In genomic region chr8:11749472-11749871, GRCm38 (mm10) we compare ENCODE assay signal across 35 mouse cellular contexts. TPM values are rescaled to one million over a fixed set of nuclear protein-coding genes. Genes with fewer than 3 reads are reported as not detected.
DNase-seq lines count a peak whose midpoint lies in the region; ATAC-seq lines count a peak whose summit lies in the region.
"Had no signal": no experiment of that assay in that cellular context is flagged by ENCODE, and none has a peak within 500 bp of the region (broad histone marks: within the 10 kb centered on the region; RNA-seq: fewer than 3 reads in every experiment).

No protein-coding gene starts in this region.

- peak overlapping the region; percentile 27; the same call in 1 of the 2 replicates for H3K4me3 ChIP-seq in heart, embryonic 10.5 days
- no peak overlapping the region for H3K4me3 ChIP-seq in heart, embryonic 12.5 days
- no peak overlapping the region for H3K4me3 ChIP-seq in heart, embryonic 13.5 days
- H3K4me3 ChIP-seq in neural tube, embryonic 15.5 days (replicated peaks), result no peak overlapping the region
- H3K4me3 ChIP-seq: embryonic facial prominence, embryonic 13.5 days; forebrain, embryonic 10.5 days; forebrain, embryonic 15.5 days had no signal

- DNase-seq in heart, embryonic 10.5 days (ENCODE audit: low spot score), result peak; percentile 86
- DNase-seq in heart, postnatal 25 days (ENCODE audit: low spot score), result no peak
- peak; percentile 51 to 57 for DNase-seq in heart, postnatal 10 days
- no peak for DNase-seq in left cerebral cortex, adult 8-10 months (ENCODE audit: low spot score in 2 of 2)
- DNase-seq: adrenal gland, postnatal 25 days; B cell, adult 2 months; cerebellum, adult 11-12 months; cerebellum, adult 9-11 months; kidney, adult 9 months; kidney, postnatal 10 days; liver; midbrain, embryonic 14.5 days; thymus, adult 18-20 months; thymus, postnatal 36 days had no signal

- intact Hi-C loops in heart, postnatal 25 days (cut with DNase I), result no loop called here
- intact Hi-C loops in heart, postnatal 10 days (cut with DNase I), result no loop called here

- H3K4me1 ChIP-seq in heart, embryonic 10.5 days, result peaks cover 64% of the 10 kb centered on the region
- peaks cover 71% of the 10 kb centered on the region for H3K4me1 ChIP-seq in heart, embryonic 12.5 days (replicated peaks)
- peaks cover 60% of the 10 kb centered on the region for H3K4me1 ChIP-seq in heart, embryonic 13.5 days
- H3K4me1 ChIP-seq in neural tube, embryonic 15.5 days, result no peaks in the 10 kb centered on the region
- H3K4me1 ChIP-seq: embryonic facial prominence, embryonic 13.5 days; forebrain, embryonic 15.5 days had no signal

- H3K4me2 ChIP-seq in heart, embryonic 12.5 days, result 0 out of 2 replicates have a peak overlapping the region, but pooled peaks have one; percentile 12
- H3K4me2 ChIP-seq in heart, embryonic 13.5 days, result peak overlapping the region; percentile 41
- no peak overlapping the region for H3K4me2 ChIP-seq in neural tube, embryonic 15.5 days
- H3K4me2 ChIP-seq: embryonic facial prominence, embryonic 13.5 days; forebrain, embryonic 15.5 days had no signal

- WGBS in heart, embryonic 10.5 days, result 29% methylated on average over 6 of the region's 6 CpGs
- WGBS in heart, embryonic 12.5 days, result 19% methylated on average over 6 of the region's 6 CpGs
- WGBS in heart, embryonic 13.5 days, result 12% methylated on average over 6 of the region's 6 CpGs
- WGBS in neural tube, embryonic 15.5 days, result 71% methylated on average over 6 of the region's 6 CpGs

- no peaks in the 10 kb centered on the region; the same call in 1 of the 2 replicates for H3K36me3 ChIP-seq in heart, embryonic 10.5 days
- no peaks in the 10 kb centered on the region for H3K36me3 ChIP-seq in heart, embryonic 12.5 days
- no peaks in the 10 kb centered on the region for H3K36me3 ChIP-seq in heart, embryonic 13.5 days
- H3K36me3 ChIP-seq in neural tube, embryonic 15.5 days, result no peaks in the 10 kb centered on the region
- H3K36me3 ChIP-seq: embryonic facial prominence, embryonic 13.5 days; forebrain, embryonic 15.5 days had no signal

- no peaks in the 10 kb centered on the region for H3K9me3 ChIP-seq in heart, embryonic 10.5 days
- H3K9me3 ChIP-seq in heart, embryonic 12.5 days (replicated peaks), result no peaks in the 10 kb centered on the region
- H3K9me3 ChIP-seq in heart, embryonic 13.5 days, result no peaks in the 10 kb centered on the region
- no peaks in the 10 kb centered on the region for H3K9me3 ChIP-seq in neural tube, embryonic 15.5 days (replicated peaks)
- H3K9me3 ChIP-seq: embryonic facial prominence, embryonic 13.5 days; forebrain, embryonic 10.5 days; forebrain, embryonic 15.5 days had no signal

- ATAC-seq in heart, embryonic 12.5 days (ENCODE audit: insufficient number of reproducible peaks, low FRiP score), result no peak; the same call in 1 of the 2 replicates
- no peak for ATAC-seq in heart, embryonic 13.5 days (ENCODE audit: extremely low read depth, insufficient number of reproducible peaks, low FRiP score, low TSS enrichment)
- no peak for ATAC-seq in neural tube, embryonic 15.5 days (ENCODE audit: low FRiP score)
- ATAC-seq: forebrain, embryonic 15.5 days; intestine, postnatal 0 days had no signal

- peak overlapping the region; percentile 81 for H3K27ac ChIP-seq in heart, embryonic 10.5 days
- H3K27ac ChIP-seq in heart, embryonic 12.5 days (ENCODE audit: poor library complexity, severe bottlenecking), result peak overlapping the region; percentile 77
- H3K27ac ChIP-seq in heart, embryonic 13.5 days (replicated peaks), result peak overlapping the region; percentile 84
- H3K27ac ChIP-seq in neural tube, embryonic 15.5 days (replicated peaks), result no peak overlapping the region
- H3K27ac ChIP-seq: embryonic facial prominence, embryonic 13.5 days; forebrain, embryonic 10.5 days; forebrain, embryonic 15.5 days; liver, embryonic 14.5 days; stomach, postnatal 0 days had no signal

- no peaks in the 10 kb centered on the region for H3K27me3 ChIP-seq in heart, embryonic 10.5 days (ENCODE audit: insufficient read depth, poor library complexity, severe bottlenecking)
- no peaks in the 10 kb centered on the region for H3K27me3 ChIP-seq in heart, embryonic 12.5 days (replicated peaks)
- H3K27me3 ChIP-seq in heart, embryonic 13.5 days (replicated peaks), result no peaks in the 10 kb centered on the region
- H3K27me3 ChIP-seq in neural tube, embryonic 15.5 days (replicated peaks), result no peaks in the 10 kb centered on the region
- H3K27me3 ChIP-seq: embryonic facial prominence, embryonic 13.5 days; forebrain, embryonic 15.5 days had no signal

- no peak overlapping the region for H3K9ac ChIP-seq in heart, embryonic 12.5 days
- peak overlapping the region; percentile 44; the same call in 1 of the 2 replicates for H3K9ac ChIP-seq in heart, embryonic 13.5 days
- no peak overlapping the region for H3K9ac ChIP-seq in neural tube, embryonic 15.5 days (replicated peaks)
- H3K9ac ChIP-seq: embryonic facial prominence, embryonic 13.5 days; forebrain, embryonic 15.5 days; liver, embryonic 14.5 days had no signal

RNA-seq across cellular contexts. Expression of gene Arhgef7, which starts 22.0 kb away (rescaled TPM):
- polyA plus RNA-seq in heart, embryonic 10.5 days (2016; fragmentation: Nextera tagmentation; extraction: Ambion mirVana), result 47.5 and 61.3 TPM in 2 replicates
- total RNA-seq in heart, postnatal 25 days (2021), result 100 to 1,000 TPM; 153 to 155 TPM
- polyA plus RNA-seq in heart, embryonic 12.5 days (2016; fragmentation: Nextera tagmentation; extraction: Ambion mirVana), result 70.5 and 75.3 TPM in 2 replicates
- polyA plus RNA-seq in heart, embryonic 13.5 days (2015; fragmentation: Nextera tagmentation; extraction: Ambion mirVana), result 44.8 and 45.8 TPM in 2 replicates
- total RNA-seq in heart, postnatal 10 days (2021), result 100 to 1,000 TPM; 174 to 190 TPM
- polyA plus RNA-seq in neural tube, embryonic 15.5 days (2015; fragmentation: Nextera tagmentation; extraction: Ambion mirVana), result 54.4 and 62.3 TPM in 2 replicates
- total RNA-seq in left cerebral cortex, adult 8-10 months (2022), result 100 to 1,000 TPM in 2 of 4 experiments, 10 to 100 TPM in 2; 98.8 to 109 (median 103) TPM

RNA-seq across cellular contexts. Expression of gene 1700016D06Rik, which starts 48.6 kb away (rescaled TPM):
- not detected in 2 replicates for polyA plus RNA-seq in heart, embryonic 10.5 days (2016; fragmentation: Nextera tagmentation; extraction: Ambion mirVana)
- not detected for total RNA-seq in heart, postnatal 25 days (2021)
- polyA plus RNA-seq in heart, embryonic 12.5 days (2016; fragmentation: Nextera tagmentation; extraction: Ambion mirVana), result not detected in 2 replicates
- not detected in 2 replicates for polyA plus RNA-seq in heart, embryonic 13.5 days (2015; fragmentation: Nextera tagmentation; extraction: Ambion mirVana)
- not detected for total RNA-seq in heart, postnatal 10 days (2021)
- not detected in 2 replicates for polyA plus RNA-seq in neural tube, embryonic 15.5 days (2015; fragmentation: Nextera tagmentation; extraction: Ambion mirVana)
- total RNA-seq in left cerebral cortex, adult 8-10 months (2022), result not detected
- total RNA-seq: adrenal gland, adult 18-20 months; adrenal gland, postnatal 25 days; common myeloid progenitor, adult 5-6 weeks; gastrocnemius, adult 8-10 months; left cerebral cortex, postnatal 14 days; monocyte, adult 5-6 weeks; neutrophil, adult 5-6 weeks had no signal
- polyA plus RNA-seq: embryonic facial prominence, embryonic 13.5 days; forebrain, embryonic 10.5 days; frontal cortex, adult 2 months; hindbrain, embryonic 11.5 days; intestine, postnatal 0 days; large intestine, adult 2 months; limb, embryonic 11.5 days; liver, embryonic 14.5 days; lung, embryonic 16.5 days; midbrain, embryonic 14.5 days; spleen, adult 2 months; stomach, postnatal 0 days had no signal

Comparison
In these comparisons a context has a peak if more than half of its experiments do, and no peak if none do; other contexts are left out.
1. DNase-seq: peak in heart, embryonic 10.5 days (single experiment) and heart, postnatal 10 days (2 of 2); none in heart, postnatal 25 days (single experiment) and left cerebral cortex, adult 8-10 months (0 of 2).